Mouse (Mus musculus): ENCODE measurements around the gene Mylk. TPM values are rescaled to one million over a fixed set of nuclear protein-coding genes. Genes with fewer than 3 reads are reported as not detected.

Gene Mylk
- polyA plus RNA-seq, 1 experiment = 0.23 TPM

DNA sequence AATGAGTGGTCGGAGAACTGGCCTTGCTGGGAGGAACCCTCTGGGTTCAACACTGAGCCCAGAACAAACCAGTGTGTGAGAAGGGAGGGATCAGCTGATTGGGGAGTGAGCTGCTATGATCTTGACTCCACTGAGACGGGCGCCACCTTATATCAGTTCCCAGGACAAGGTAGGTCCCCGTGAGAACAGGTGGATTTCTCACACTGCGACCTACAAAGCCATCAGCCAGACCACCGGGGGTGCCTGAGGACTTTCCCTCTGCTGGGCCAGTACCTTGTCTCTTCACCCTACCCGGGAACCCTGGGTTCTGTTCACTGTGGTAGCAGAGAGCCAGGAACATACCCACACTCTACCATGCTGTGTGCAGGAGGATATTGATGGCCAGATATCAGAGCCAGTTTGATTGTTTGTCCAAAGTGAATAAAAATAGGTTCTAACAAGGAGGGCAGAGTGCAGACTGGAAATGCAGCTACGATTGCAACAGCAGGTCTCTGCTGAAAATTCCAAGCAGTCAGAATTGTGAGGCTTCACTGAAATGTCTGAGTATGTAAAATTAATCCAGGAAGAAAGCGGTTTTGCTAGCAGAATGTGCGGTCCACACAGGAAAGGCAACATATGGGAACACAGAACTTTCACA, 248.8 kb downstream of the Mylk start:
- no peak for TF ChIP-seq USF1 (IDR thresholded peaks at IDR 0.05; ENCODE audit: low read depth)
- no peak for TF ChIP-seq FOSL1 (IDR thresholded peaks at IDR 0.05; ENCODE audit: insufficient read depth, low read length, poor library complexity, severe bottlenecking)
- no peak for TF ChIP-seq CEBPB (IDR thresholded peaks at IDR 0.05; ENCODE audit: low read depth)
- TF ChIP-seq CTCF (IDR thresholded peaks at IDR 0.05; ENCODE audit: control insufficient read depth, insufficient read depth, insufficient read length) = no peak
- TF ChIP-seq MAX (IDR thresholded peaks at IDR 0.05) = no peak
- no peak for TF ChIP-seq MYOD1 (IDR thresholded peaks at IDR 0.05; ENCODE audit: control insufficient read depth, insufficient read length, low read depth)
- no peak for TF ChIP-seq MYOG (IDR thresholded peaks at IDR 0.05; ENCODE audit: control insufficient read depth, extremely low read depth, insufficient read length)
- Histone ChIP-seq H3ac (ENCODE audit: control insufficient read depth, insufficient read length, low read depth) (no peak overlapping the region), H3K79me2 (ENCODE audit: control insufficient read depth, insufficient read depth) (no peaks in the 10 kb centered on the region), H3K79me3 (ENCODE audit: low read depth) (no peaks in the 10 kb centered on the region), H3K4me3 (ENCODE audit: insufficient read depth, poor library complexity, severe bottlenecking) (no peak overlapping the region), H3K27me3 (ENCODE audit: control insufficient read depth, insufficient read depth, insufficient read length) (peaks cover 22% of the 10 kb centered on the region), H3K36me3 (ENCODE audit: control insufficient read depth, insufficient read depth) (no peaks in the 10 kb centered on the region)

GRCm38 (mm10) chr16:34994641-34995141, 249.7 kb downstream of the Mylk start:
- TF ChIP-seq FOSL1 (IDR thresholded peaks at IDR 0.05; ENCODE audit: insufficient read depth, low read length, poor library complexity, severe bottlenecking) (no peak), CEBPB (IDR thresholded peaks at IDR 0.05; ENCODE audit: low read depth) (no peak), USF1 (IDR thresholded peaks at IDR 0.05; ENCODE audit: low read depth) (no peak), MYOD1 (IDR thresholded peaks at IDR 0.05; ENCODE audit: control insufficient read depth, insufficient read length, low read depth) (no peak), CTCF (IDR thresholded peaks at IDR 0.05; ENCODE audit: control insufficient read depth, insufficient read depth, insufficient read length) (no peak), MAX (IDR thresholded peaks at IDR 0.05) (no peak), MYOG (IDR thresholded peaks at IDR 0.05; ENCODE audit: control insufficient read depth, extremely low read depth, insufficient read length) (no peak)
- no peak overlapping the region for H3K4me3 ChIP-seq (ENCODE audit: insufficient read depth, poor library complexity, severe bottlenecking)

GRCm38 (mm10) chr16:34996133-34996532, 251.1 kb downstream of the Mylk start:
- Histone ChIP-seq H3K4me3 (ENCODE audit: insufficient read depth, poor library complexity, severe bottlenecking) (no peak overlapping the region), H3K79me3 (ENCODE audit: low read depth) (no peaks in the 10 kb centered on the region), H3K79me2 (ENCODE audit: control insufficient read depth, insufficient read depth) (no peaks in the 10 kb centered on the region), H3K27me3 (ENCODE audit: control insufficient read depth, insufficient read depth, insufficient read length) (peaks cover 10% of the 10 kb centered on the region), H3ac (ENCODE audit: control insufficient read depth, insufficient read length, low read depth) (no peak overlapping the region), H3K36me3 (ENCODE audit: control insufficient read depth, insufficient read depth) (no peaks in the 10 kb centered on the region)
- no peak for TF ChIP-seq CTCF (IDR thresholded peaks at IDR 0.05; ENCODE audit: control insufficient read depth, insufficient read depth, insufficient read length)
- no peak for TF ChIP-seq MYOD1 (IDR thresholded peaks at IDR 0.05; ENCODE audit: control insufficient read depth, insufficient read length, low read depth)

More at GRCm38 (mm10) chr16:34994641-34995141, 249.7 kb downstream of the Mylk start:
- Histone ChIP-seq H3K79me3 (ENCODE audit: low read depth) (no peaks in the 10 kb centered on the region), H3K36me3 (ENCODE audit: control insufficient read depth, insufficient read depth) (no peaks in the 10 kb centered on the region), H3ac (ENCODE audit: control insufficient read depth, insufficient read length, low read depth) (no peak overlapping the region), H3K27me3 (ENCODE audit: control insufficient read depth, insufficient read depth, insufficient read length) (peaks cover 14% of the 10 kb centered on the region), H3K79me2 (ENCODE audit: control insufficient read depth, insufficient read depth) (no peaks in the 10 kb centered on the region)

- no peak for TF ChIP-seq USF1 (IDR thresholded peaks at IDR 0.05; ENCODE audit: low read depth)
- no peak for TF ChIP-seq FOSL1 (IDR thresholded peaks at IDR 0.05; ENCODE audit: insufficient read depth, low read length, poor library complexity, severe bottlenecking)
- TF ChIP-seq CEBPB (IDR thresholded peaks at IDR 0.05; ENCODE audit: low read depth) = no peak
- no peak for TF ChIP-seq CTCF (IDR thresholded peaks at IDR 0.05; ENCODE audit: control insufficient read depth, insufficient read depth, insufficient read length)
- TF ChIP-seq MYOG (IDR thresholded peaks at IDR 0.05; ENCODE audit: control insufficient read depth, extremely low read depth, insufficient read length) = no peak
- no peak for TF ChIP-seq MAX (IDR thresholded peaks at IDR 0.05)
- TF ChIP-seq MYOD1 (IDR thresholded peaks at IDR 0.05; ENCODE audit: control insufficient read depth, insufficient read length, low read depth) = no peak
- Histone ChIP-seq H3K4me3 (ENCODE audit: insufficient read depth, poor library complexity, severe bottlenecking) (no peak overlapping the region), H3K27me3 (ENCODE audit: control insufficient read depth, insufficient read depth, insufficient read length) (peaks cover 11% of the 10 kb centered on the region), H3K79me3 (ENCODE audit: low read depth) (no peaks in the 10 kb centered on the region), H3K79me2 (ENCODE audit: control insufficient read depth, insufficient read depth) (no peaks in the 10 kb centered on the region), H3ac (ENCODE audit: control insufficient read depth, insufficient read length, low read depth) (no peak overlapping the region), H3K36me3 (ENCODE audit: control insufficient read depth, insufficient read depth) (no peaks in the 10 kb centered on the region)
Observed at GRCm38 (mm10) chr16:34997052-34997451, 252.0 kb downstream of the Mylk start.

DNA sequence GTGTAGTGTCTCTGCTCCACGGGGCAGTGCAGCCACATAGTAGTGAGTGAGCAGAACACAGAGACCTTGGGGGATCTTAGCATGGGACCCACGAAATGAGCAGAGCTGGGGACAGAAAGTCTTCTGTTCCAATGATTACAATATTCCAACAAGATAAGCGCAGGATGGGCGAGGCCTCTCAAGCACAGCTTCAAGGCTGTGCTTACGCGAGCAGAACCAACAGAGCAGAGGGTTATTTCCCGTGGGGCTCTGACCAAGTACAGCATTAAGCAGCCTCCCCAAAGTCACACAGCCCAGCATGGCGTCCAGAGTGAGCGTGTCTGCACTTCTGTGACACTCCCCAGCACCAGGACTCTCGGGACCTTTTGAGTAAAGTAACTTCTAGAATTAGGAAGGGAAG, 252.6 kb downstream of the Mylk start:
- no peak for TF ChIP-seq MAX (IDR thresholded peaks at IDR 0.05)
- no peak for TF ChIP-seq USF1 (IDR thresholded peaks at IDR 0.05; ENCODE audit: low read depth)
- TF ChIP-seq CTCF (IDR thresholded peaks at IDR 0.05; ENCODE audit: control insufficient read depth, insufficient read depth, insufficient read length) = no peak
- TF ChIP-seq CEBPB (IDR thresholded peaks at IDR 0.05; ENCODE audit: low read depth) = no peak
- no peak for TF ChIP-seq MYOG (IDR thresholded peaks at IDR 0.05; ENCODE audit: control insufficient read depth, extremely low read depth, insufficient read length)
- no peak for TF ChIP-seq MYOD1 (IDR thresholded peaks at IDR 0.05; ENCODE audit: control insufficient read depth, insufficient read length, low read depth)
- TF ChIP-seq FOSL1 (IDR thresholded peaks at IDR 0.05; ENCODE audit: insufficient read depth, low read length, poor library complexity, severe bottlenecking) = no peak
- Histone ChIP-seq H3ac (ENCODE audit: control insufficient read depth, insufficient read length, low read depth) (no peak overlapping the region), H3K27me3 (ENCODE audit: control insufficient read depth, insufficient read depth, insufficient read length) (peaks cover 16% of the 10 kb centered on the region), H3K36me3 (ENCODE audit: control insufficient read depth, insufficient read depth) (no peaks in the 10 kb centered on the region), H3K79me2 (ENCODE audit: control insufficient read depth, insufficient read depth) (no peaks in the 10 kb centered on the region), H3K4me3 (ENCODE audit: insufficient read depth, poor library complexity, severe bottlenecking) (no peak overlapping the region), H3K79me3 (ENCODE audit: low read depth) (no peaks in the 10 kb centered on the region)
